Mouse (Mus musculus) C2C12 (cell line): ENCODE data around the gene Phlda2.

ENCODE experiments used
- CEBPB ChIP-seq: IDR thresholded peaks from one replicate; pipeline ENCODE4 v1.6.1; 2011; ENCODE audit warnings: low read depth, mild to moderate bottlenecking, control low read depth, moderate library complexity
- CTCF ChIP-seq: IDR thresholded peaks from one replicate; pipeline ENCODE4 v1.5.1; 2011; ENCODE audit not compliant: control insufficient read depth, insufficient read depth, insufficient read length
- MAX ChIP-seq: IDR thresholded peaks from one replicate; pipeline ENCODE4 v1.6.1; 2011; ENCODE audit warnings: mild to moderate bottlenecking, control low read depth
- MYOD1 ChIP-seq: IDR thresholded peaks from one replicate; pipeline ENCODE4 v1.6.1; 2011; ENCODE audit warnings: low read depth; ENCODE audit not compliant: control insufficient read depth, insufficient read length
- MYOG ChIP-seq: IDR thresholded peaks from one replicate; pipeline ENCODE4 v1.6.1; 2011; ENCODE audit not compliant: control insufficient read depth, insufficient read length; ENCODE audit errors: extremely low read depth
- USF1 ChIP-seq: IDR thresholded peaks from one replicate; pipeline ENCODE4 v1.6.1; 2011; ENCODE audit warnings: low read depth, mild to moderate bottlenecking, control low read depth, moderate library complexity

GRCm38 (mm10) chr7:143506271-143506670, 3.3 kb upstream of the Phlda2 start:
- TF ChIP-seq CTCF (no peak), USF1 (no peak), MYOD1 (no peak), MYOG (no peak), MAX (no peak), CEBPB (no peak)
